ENCODE assay signal across 12 mouse cellular contexts in the genomic region with DNA sequence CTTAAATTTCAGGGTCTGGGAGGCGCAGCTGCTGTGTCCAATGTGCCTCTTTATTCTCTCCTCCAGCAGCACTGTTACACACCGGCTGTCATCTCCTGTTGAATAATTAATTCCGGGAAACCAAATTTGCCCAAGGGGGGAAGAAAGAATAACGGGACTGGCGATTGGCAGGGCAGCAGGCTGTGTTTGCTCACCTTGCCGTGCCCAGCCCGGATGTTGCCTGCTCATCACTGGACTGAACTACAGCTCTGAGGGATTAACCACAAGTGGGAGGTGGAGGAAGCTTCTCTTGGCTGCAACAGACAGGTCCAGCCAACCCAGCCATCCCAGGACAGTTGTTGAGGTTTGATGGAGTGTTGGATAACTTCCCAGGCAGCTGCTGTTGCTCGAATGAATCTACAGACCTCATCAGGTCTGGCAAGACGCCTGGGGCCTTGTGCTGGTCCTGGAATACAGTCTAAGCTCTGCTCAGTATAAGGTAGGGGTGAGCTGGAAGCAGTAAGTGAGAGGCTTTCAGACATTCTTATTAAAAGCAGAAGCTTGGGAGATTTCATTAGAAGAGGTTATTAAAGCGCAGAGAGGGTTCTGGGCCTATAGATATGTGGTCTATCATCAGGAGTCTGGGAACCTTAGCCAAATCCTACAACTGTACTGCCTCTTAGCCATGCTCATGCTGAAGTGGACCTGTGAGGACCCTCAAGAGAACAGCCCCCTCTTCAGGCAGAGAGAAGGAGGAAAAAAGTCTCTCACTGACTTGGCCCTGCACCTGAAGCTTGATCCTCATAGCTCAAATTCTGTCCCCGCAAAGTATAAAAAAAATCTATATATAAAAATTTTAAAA.
DNase-seq lines count a peak whose midpoint lies in the region; TF ChIP-seq lines count a peak whose summit lies in the region.
"Had no signal": no experiment of that assay in that cellular context is flagged by ENCODE, and none has a peak within 500 bp of the region (broad histone marks: within the 10 kb centered on the region; RNA-seq: fewer than 3 reads in every experiment).

No protein-coding gene starts in this region.

- no peak overlapping the region for H3K27ac ChIP-seq in kidney, adult 2 months (ENCODE audit: insufficient read depth, low read depth, low read length)
- H3K27ac ChIP-seq: heart, embryonic 13.5 days; liver, embryonic 14.5 days had no signal

- no peaks in the 10 kb centered on the region for H3K79me2 ChIP-seq in myocyte (ENCODE audit: control insufficient read depth, insufficient read depth)

- H3K4me2 ChIP-seq in myocyte (ENCODE audit: low read depth), result peak overlapping the region; percentile 18
- H3K4me2 ChIP-seq: heart, embryonic 13.5 days had no signal

- WGBS in kidney, adult 2 months, result 55% methylated on average over 11 of the region's 11 CpGs

- no peaks in the 10 kb centered on the region for H3K27me3 ChIP-seq in kidney, adult 2 months (replicated peaks; ENCODE audit: control insufficient read depth, insufficient read depth, low read length)
- H3K27me3 ChIP-seq in myocyte (ENCODE audit: control insufficient read depth, insufficient read depth, insufficient read length), result no peaks in the 10 kb centered on the region
- H3K27me3 ChIP-seq: heart, embryonic 13.5 days had no signal

- DNase-seq in adrenal gland, adult (ENCODE audit: inconsistent age in 2 of 2, low spot score in 1 of 2), result peak; percentile 5 to 27
- DNase-seq in adrenal gland, adult 8-10 months, result no peak
- DNase-seq in kidney, postnatal 4 days, result peak; percentile 5
- DNase-seq in kidney, adult 2 months, result no peak
- DNase-seq in gastrocnemius, postnatal 4 days (ENCODE audit: low spot score in 2 of 2), result peak; percentile 35 to 82
- no peak for DNase-seq in B cell, adult 2 months
- DNase-seq in cerebellum, postnatal 25 days, result no peak
- DNase-seq: cerebellum, adult 11 months; kidney, postnatal 25 days had no signal

- no peak overlapping the region for H3K4me3 ChIP-seq in kidney, adult 2 months (ENCODE audit: insufficient read depth, low read depth, low read length)
- H3K4me3 ChIP-seq in myocyte, result no peak overlapping the region
- H3K4me3 ChIP-seq: heart, embryonic 13.5 days had no signal

- no peaks in the 10 kb centered on the region for H3K4me1 ChIP-seq in kidney, adult 2 months (ENCODE audit: control insufficient read depth, insufficient read depth, low read length)
- H3K4me1 ChIP-seq: heart, embryonic 13.5 days had no signal

- no peak overlapping the region for H3ac ChIP-seq in myocyte (ENCODE audit: control insufficient read depth, insufficient read length)

- H3K36me3 ChIP-seq in kidney, adult 2 months (ENCODE audit: control insufficient read depth, insufficient read depth, low read length), result no peaks in the 10 kb centered on the region
- H3K36me3 ChIP-seq in myocyte (ENCODE audit: control insufficient read depth, insufficient read depth), result no peaks in the 10 kb centered on the region
- H3K36me3 ChIP-seq: heart, embryonic 13.5 days had no signal

- no peak for TF ChIP-seq CTCF in kidney, adult 2 months (conservative IDR thresholded peaks at IDR 0.05; ENCODE audit: insufficient read depth, insufficient read length, low read depth, low read length)

- no peak for TF ChIP-seq POLR2A in kidney, adult 2 months (IDR thresholded peaks at IDR 0.05; ENCODE audit: low read depth, low read length)
- TF ChIP-seq POLR2A in myocyte (IDR thresholded peaks at IDR 0.05; ENCODE audit: insufficient read length, low read depth), result no peak

TF ChIP-seq in myocyte, 11 proteins besides CTCF, POLR2A, EP300 and RAD21:
- TF ChIP-seq MYOG (IDR thresholded peaks at IDR 0.05; ENCODE audit: control insufficient read depth in 1 of 3, insufficient read depth in 1 of 3, insufficient read length in 2 of 3, low read depth in 2 of 3), result peak in 1 of 3 experiments; percentile 22
- TF ChIP-seq E2F4 (IDR thresholded peaks at IDR 0.05; ENCODE audit: insufficient read depth), result no peak
- no peak for TF ChIP-seq USF1 (IDR thresholded peaks at IDR 0.05; ENCODE audit: low read depth)
- TF ChIP-seq CEBPB (IDR thresholded peaks at IDR 0.05; ENCODE audit: insufficient read depth, poor library complexity, severe bottlenecking), result no peak
- TF ChIP-seq MAX (IDR thresholded peaks at IDR 0.05; ENCODE audit: low read depth), result no peak
- peak in 2 of 3 experiments; percentile 6 to 15 for TF ChIP-seq MYOD1 (IDR thresholded peaks at IDR 0.05; ENCODE audit: control insufficient read depth in 1 of 3, insufficient read length in 2 of 3, low read depth in 2 of 3)
- no peak for TF ChIP-seq TCF3 (IDR thresholded peaks at IDR 0.05; ENCODE audit: insufficient read length, low read depth)
- TF ChIP-seq POLR2AphosphoS2 (IDR thresholded peaks at IDR 0.05; ENCODE audit: insufficient read length, low read depth), result no peak
- no peak for TF ChIP-seq SRF (IDR thresholded peaks at IDR 0.05; ENCODE audit: control insufficient read depth, insufficient read length, low read depth)
- TF ChIP-seq TCF12 (IDR thresholded peaks at IDR 0.05; ENCODE audit: insufficient read depth, poor library complexity, severe bottlenecking), result no peak
- TF ChIP-seq REST (IDR thresholded peaks at IDR 0.05; ENCODE audit: insufficient read depth, insufficient read length), result no peak

Comparison
In these comparisons a context has a peak if more than half of its experiments do, and no peak if none do; other contexts are left out.
1. DNase-seq: peak in adrenal gland, adult (2 of 2), kidney, postnatal 4 days (2 of 2) and gastrocnemius, postnatal 4 days (2 of 2); none in adrenal gland, adult 8-10 months (single experiment), kidney, adult 2 months (single experiment), B cell, adult 2 months (0 of 2) and cerebellum, postnatal 25 days (0 of 2).